Mouse (Mus musculus) ES-E14 (cell line): ENCODE measurements at regions not wholly inside any gene's neighbourhood (a gene's known extent, or its start where the extent isn't known, plus 50 kb on each side); places are given as distances from the start of the nearest gene placed in this dataset.
A peak's percentile ranks its signal among the peaks of the same experiment; 100 is the strongest.

Experiments
- DNase-seq: peaks from one replicate; pipeline ENCODE4 v3.0.0-alpha.2; 2013; ENCODE audit warnings: low read depth, low spot score
- H3K27ac ChIP-seq: 2 replicates; pipeline ENCODE4 v1.5.1; 2012; ENCODE audit warnings: low read depth, mild to moderate bottlenecking, low read length, moderate library complexity, mixed read lengths; ENCODE audit not compliant: poor library complexity, insufficient read depth, severe bottlenecking
- H3K36me3 ChIP-seq: 2 replicates; pipeline ENCODE4 v1.6.1; 2012; ENCODE audit warnings: mild to moderate bottlenecking, low read length, moderate library complexity, mixed read lengths; ENCODE audit not compliant: control insufficient read depth, poor library complexity, insufficient read depth, severe bottlenecking
- H3K4me1 ChIP-seq, 2 experiments: fragments of 150-350 bp in 1 of 2; sonication (generic) in 1 of 2; 2 replicates each; pipeline ENCODE4 v1.6.1; 2012; ENCODE audit warnings: low read length in 2 of 2, mild to moderate bottlenecking in 1 of 2, mixed read lengths in 1 of 2; ENCODE audit not compliant: control insufficient read depth in 2 of 2, insufficient read depth in 2 of 2, poor library complexity in 1 of 2
- H3K4me3 ChIP-seq, 2 experiments: fragments of 150-350 bp in 1 of 2; sonication (generic) in 1 of 2; 2 replicates each; pipeline ENCODE4 v1.5.1; 2012; ENCODE audit warnings: low read length in 2 of 2, low read depth in 1 of 2, mild to moderate bottlenecking in 1 of 2, mixed read lengths in 1 of 2; ENCODE audit not compliant: insufficient read depth in 1 of 2, poor library complexity in 1 of 2, severe bottlenecking in 1 of 2
- H3K9ac ChIP-seq: 2 replicates; pipeline ENCODE4 v1.6.1; 2012; ENCODE audit warnings: low read depth, mild to moderate bottlenecking, low read length, mixed read lengths; ENCODE audit not compliant: poor library complexity, insufficient read depth, severe bottlenecking
- H3K9me3 ChIP-seq: fragments of 150-350 bp; sonication (generic); 2 replicates; pipeline ENCODE4 v1.6.1; 2012; ENCODE audit warnings: low read depth, mild to moderate bottlenecking, low read length; ENCODE audit not compliant: control insufficient read depth, insufficient read depth
- CHD2 ChIP-seq: IDR thresholded peaks from 2 replicates; pipeline ENCODE4 v1.6.1; 2014; ENCODE audit warnings: mild to moderate bottlenecking, low read depth, low read length, inconsistent platforms
- HCFC1 ChIP-seq: IDR thresholded peaks from 2 replicates; pipeline ENCODE4 v1.6.1; 2012; ENCODE audit warnings: low read length, inconsistent platforms, borderline replicate concordance; ENCODE audit not compliant: insufficient read depth
- MAFK ChIP-seq: IDR thresholded peaks from 2 replicates; pipeline ENCODE4 v1.6.1; 2014; ENCODE audit warnings: mild to moderate bottlenecking, low read depth, low read length, inconsistent platforms; ENCODE audit not compliant: insufficient read depth
- ZC3H11A ChIP-seq: IDR thresholded peaks from 2 replicates; pipeline ENCODE4 v1.6.1; 2012; ENCODE audit warnings: low read depth, mild to moderate bottlenecking, inconsistent platforms, low read length, borderline replicate concordance
- ZNF384 ChIP-seq: IDR thresholded peaks from 2 replicates; pipeline ENCODE4 v1.6.1; 2012; ENCODE audit warnings: low read depth, low read length, inconsistent platforms
- in situ Hi-C, 2 experiments: fragments of 600-800 bp; cut with MboI; formaldehyde crosslinking; loops; one replicate each; pipeline ENCODE4 v1.15.1; 2025; ENCODE audit warnings: low sequenced_read_pairs in 2 of 2, inconsistent platforms in 1 of 2; ENCODE audit not compliant: unreplicated experiment in 2 of 2

GRCm38 (mm10) chr14:15868520-15868919 lies 380.6 kb upstream of the Ngly1 start:
- Histone ChIP-seq H3K9me3 (no peaks in the 10 kb centered on the region), H3K9ac (no peak overlapping the region), H3K4me3 (no peak overlapping the region), H3K4me1 (no peaks in the 10 kb centered on the region), H3K36me3 (no peaks in the 10 kb centered on the region), H3K27ac (no peak overlapping the region)
- in situ Hi-C loops: no loop called here
- no peak for TF ChIP-seq ZC3H11A
- no peak for DNase-seq

- no peaks in the 10 kb centered on the region for H3K36me3 ChIP-seq
- no peaks in the 10 kb centered on the region for H3K4me1 ChIP-seq
- DNase-seq: no peak
- H3K9me3 ChIP-seq: no peaks in the 10 kb centered on the region
- H3K4me3 ChIP-seq: no peak overlapping the region
- H3K9ac ChIP-seq: no peak overlapping the region
- in situ Hi-C loops: no loop called here
- TF ChIP-seq ZNF384 (no peak), ZC3H11A (no peak), MAFK (no peak), CHD2 (no peak), HCFC1 (no peak)
- no peak overlapping the region for H3K27ac ChIP-seq
These were observed 377.1 kb upstream of the Ngly1 start for GRCm38 (mm10) chr14:15872013-15872412.

- no peaks in the 10 kb centered on the region for H3K36me3 ChIP-seq
- H3K4me3 ChIP-seq: peak overlapping the region; percentile 19 to 40; a peak in 2 of 4 replicates
- H3K9me3 ChIP-seq: no peaks in the 10 kb centered on the region
- H3K4me1 ChIP-seq: no peaks in the 10 kb centered on the region
- no peak overlapping the region for H3K9ac ChIP-seq
- no peak for DNase-seq
- H3K27ac ChIP-seq: no peak overlapping the region
- TF ChIP-seq MAFK: no peak
- no peak for TF ChIP-seq ZNF384
- TF ChIP-seq HCFC1: no peak
- TF ChIP-seq CHD2: no peak
- no peak for TF ChIP-seq ZC3H11A
- in situ Hi-C loops: loop anchor here in 1 of 2 experiments (25.0 kb wide), 1 partner anchor 518 kb away; no protein-coding TSS in a partner anchor
These were observed 368.9 kb upstream of the Ngly1 start for GRCm38 (mm10) chr14:15880146-15880545.

GRCm38 (mm10) chr14:15881284-15881683 lies 367.8 kb upstream of the Ngly1 start:
- H3K4me3 ChIP-seq: no peak overlapping the region
- no peaks in the 10 kb centered on the region for H3K9me3 ChIP-seq
- no peaks in the 10 kb centered on the region for H3K4me1 ChIP-seq
- TF ChIP-seq ZC3H11A (peak; percentile 97), HCFC1 (no peak)
- DNase-seq: peak; percentile 54
- H3K9ac ChIP-seq: no peak overlapping the region
- no peaks in the 10 kb centered on the region for H3K36me3 ChIP-seq
- no peak overlapping the region for H3K27ac ChIP-seq
- in situ Hi-C loops: loop anchor here in 1 of 2 experiments (25.0 kb wide), 1 partner anchor 519 kb away; no protein-coding TSS in a partner anchor

GRCm38 (mm10) chr14:15884641-15885340 lies 364.3 kb upstream of the Ngly1 start:
- H3K4me3 ChIP-seq: no peak overlapping the region
- no peak overlapping the region for H3K27ac ChIP-seq
- H3K9me3 ChIP-seq: no peaks in the 10 kb centered on the region
- in situ Hi-C loops: loop anchor here in 1 of 2 experiments (25.0 kb wide), 1 partner anchor 522 kb away; no protein-coding TSS in a partner anchor
- H3K4me1 ChIP-seq: no peaks in the 10 kb centered on the region
- no peak for TF ChIP-seq ZNF384
- TF ChIP-seq ZC3H11A: no peak
- TF ChIP-seq HCFC1: no peak
- no peak for TF ChIP-seq MAFK
- TF ChIP-seq CHD2: no peak
- no peak overlapping the region for H3K9ac ChIP-seq
- DNase-seq: no peak
- H3K36me3 ChIP-seq: no peaks in the 10 kb centered on the region
